ENCODE assay signal across 8 mouse cellular contexts in genomic region chr7:70368751-70369060, GRCm38 (mm10). TPM values are rescaled to one million over a fixed set of nuclear protein-coding genes. Genes with fewer than 3 reads are reported as not detected.
DNase-seq lines count a peak whose midpoint lies in the region; ATAC-seq and TF ChIP-seq lines count a peak whose summit lies in the region.
"Had no signal": no experiment of that assay in that cellular context is flagged by ENCODE, and none has a peak within 500 bp of the region (broad histone marks: within the 10 kb centered on the region; RNA-seq: fewer than 3 reads in every experiment).

No protein-coding gene starts in this region.

- H3K4me2 ChIP-seq in lung, postnatal 0 days (replicated peaks; ENCODE audit: low read depth, low read length), result peak overlapping the region; percentile 83
- H3K4me2 ChIP-seq in heart, postnatal 0 days (ENCODE audit: low read depth, low read length), result peak overlapping the region; percentile 62
- peak overlapping the region; percentile 72 for H3K4me2 ChIP-seq in limb, embryonic 15.5 days
- peak overlapping the region; percentile 86 for H3K4me2 ChIP-seq in stomach, embryonic 16.5 days (ENCODE audit: low read depth, low read length)

- peak overlapping the region; percentile 50; the same call in 1 of the 2 replicates for H3K9ac ChIP-seq in lung, postnatal 0 days (replicated peaks; ENCODE audit: low read depth)
- no peak overlapping the region for H3K9ac ChIP-seq in heart, postnatal 0 days (replicated peaks; ENCODE audit: low read depth, low read length)
- H3K9ac ChIP-seq in limb, embryonic 15.5 days, result no peak overlapping the region
- peak overlapping the region; percentile 81 for H3K9ac ChIP-seq in stomach, embryonic 16.5 days (ENCODE audit: low read length)

- no peak for TF ChIP-seq EP300 in lung, postnatal 0 days (IDR thresholded peaks at IDR 0.05)
- TF ChIP-seq EP300 in heart, postnatal 0 days (IDR thresholded peaks at IDR 0.05; ENCODE audit: low read depth), result no peak

- intact Hi-C loops in left cerebral cortex, adult 2 months (cut with DNase I), result loop anchor here (2.0 to 10.0 kb wide), 5 partner anchors 86 to 1776 kb away; no protein-coding TSS in a partner anchor

- no peaks in the 10 kb centered on the region for H3K36me3 ChIP-seq in lung, postnatal 0 days (ENCODE audit: insufficient read depth, low read length)
- no peaks in the 10 kb centered on the region for H3K36me3 ChIP-seq in heart, postnatal 0 days (replicated peaks; ENCODE audit: control insufficient read depth, insufficient read depth, low read length)
- H3K36me3 ChIP-seq in limb, embryonic 15.5 days, result no peaks in the 10 kb centered on the region
- H3K36me3 ChIP-seq in stomach, embryonic 16.5 days (ENCODE audit: control insufficient read depth, insufficient read depth, low read length), result no peaks in the 10 kb centered on the region

- no peaks in the 10 kb centered on the region for H3K9me3 ChIP-seq in lung, postnatal 0 days (ENCODE audit: low read length)
- no peaks in the 10 kb centered on the region for H3K9me3 ChIP-seq in heart, postnatal 0 days (replicated peaks; ENCODE audit: control insufficient read depth, low read length)
- H3K9me3 ChIP-seq in limb, embryonic 15.5 days, result no peaks in the 10 kb centered on the region
- no peaks in the 10 kb centered on the region for H3K9me3 ChIP-seq in stomach, embryonic 16.5 days (replicated peaks; ENCODE audit: control insufficient read depth, low read length)

- peaks cover 5% of the 10 kb centered on the region; the same call in 1 of the 2 replicates for H3K4me1 ChIP-seq in lung, postnatal 0 days (ENCODE audit: insufficient read depth, low read depth, low read length)
- H3K4me1 ChIP-seq in heart, postnatal 0 days (ENCODE audit: control insufficient read depth, insufficient read depth), result no peaks in the 10 kb centered on the region
- H3K4me1 ChIP-seq in limb, embryonic 15.5 days, result peaks cover 21% of the 10 kb centered on the region
- H3K4me1 ChIP-seq in stomach, embryonic 16.5 days (ENCODE audit: control insufficient read depth, insufficient read depth, low read length), result peaks cover 7% of the 10 kb centered on the region

- 64% methylated on average over 4 of the region's 4 CpGs for WGBS in lung, postnatal 0 days
- 48% methylated on average over 4 of the region's 4 CpGs for WGBS in heart, postnatal 0 days
- 41% methylated on average over 4 of the region's 4 CpGs for WGBS in limb, embryonic 15.5 days
- WGBS in stomach, embryonic 16.5 days, result 44% methylated on average over 4 of the region's 4 CpGs

- no peak for TF ChIP-seq CTCF in lung, postnatal 0 days (IDR thresholded peaks at IDR 0.05)
- TF ChIP-seq CTCF in heart, postnatal 0 days (IDR thresholded peaks at IDR 0.05; ENCODE audit: low read depth), result no peak
- no peak for TF ChIP-seq CTCF in left cerebral cortex, adult 2 months (IDR thresholded peaks at IDR 0.05)

- ATAC-seq in lung, postnatal 0 days, result no peak
- no peak for ATAC-seq in heart, postnatal 0 days (ENCODE audit: insufficient read depth, low read depth)
- ATAC-seq in limb, embryonic 15.5 days (ENCODE audit: insufficient number of reproducible peaks, low FRiP score, low TSS enrichment, low read depth), result 0 out of 2 replicates have a peak, but pooled peaks have one; percentile 41
- ATAC-seq in stomach, embryonic 16.5 days (ENCODE audit: insufficient read depth, low FRiP score), result no peak; the same call in 1 of the 2 replicates

- DNase-seq in lung, postnatal 0 days (ENCODE audit: low spot score), result peak; percentile 14
- DNase-seq in lung, postnatal 25 days (ENCODE audit: low spot score), result no peak
- no peak for DNase-seq in heart, postnatal 0 days (ENCODE audit: low spot score)
- DNase-seq in left cerebral cortex, adult 2 months (ENCODE audit: extremely low spot score in 1 of 2, low spot score in 2 of 2), result no peak
- DNase-seq in right cerebral cortex, postnatal 25 days, result no peak
- DNase-seq: cerebellum, postnatal 36 days had no signal

- H3K4me3 ChIP-seq in lung, postnatal 0 days (ENCODE audit: low read depth, low read length), result peak overlapping the region; percentile 45
- H3K4me3 ChIP-seq in heart, postnatal 0 days (ENCODE audit: low read depth, low read length), result peak overlapping the region; percentile 45; the same call in 1 of the 2 replicates
- peak overlapping the region; percentile 40 for H3K4me3 ChIP-seq in limb, embryonic 15.5 days
- H3K4me3 ChIP-seq in stomach, embryonic 16.5 days (replicated peaks; ENCODE audit: low read length), result peak overlapping the region; percentile 52
- H3K4me3 ChIP-seq in left cerebral cortex, adult 2 months, result no peak overlapping the region

- no peaks in the 10 kb centered on the region for H3K27me3 ChIP-seq in lung, postnatal 0 days (replicated peaks; ENCODE audit: insufficient read depth, low read length)
- peaks cover 84% of the 10 kb centered on the region for H3K27me3 ChIP-seq in heart, postnatal 0 days (ENCODE audit: control insufficient read depth, insufficient read depth, low read length)
- peaks cover 47% of the 10 kb centered on the region for H3K27me3 ChIP-seq in limb, embryonic 15.5 days
- no peaks in the 10 kb centered on the region for H3K27me3 ChIP-seq in stomach, embryonic 16.5 days (ENCODE audit: control insufficient read depth, insufficient read depth, low read length)

- peak overlapping the region; percentile 84 for H3K27ac ChIP-seq in lung, postnatal 0 days (ENCODE audit: low read length)
- H3K27ac ChIP-seq in heart, postnatal 0 days (ENCODE audit: low read depth), result no peak overlapping the region
- H3K27ac ChIP-seq in limb, embryonic 15.5 days, result no peak overlapping the region
- peak overlapping the region; percentile 75 for H3K27ac ChIP-seq in stomach, embryonic 16.5 days (ENCODE audit: low read length)
- H3K27ac ChIP-seq in left cerebral cortex, adult 2 months, result no peak overlapping the region

RNA-seq across cellular contexts. Expression of gene Nr2f2, which starts 2.2 kb away (rescaled TPM):
- 72.7 and 89.1 TPM in 2 replicates for polyA plus RNA-seq in lung, postnatal 0 days (2015; fragmentation: Nextera tagmentation; extraction: Ambion mirVana)
- total RNA-seq in heart, postnatal 0 days (2014; rRNA removed; ENCODE audit: low replicate concordance), result 7.5 and 8.3 TPM in 2 replicates
- 18.2 and 18.9 TPM in 2 replicates for polyA plus RNA-seq in heart, postnatal 0 days (2015; fragmentation: Nextera tagmentation; extraction: Ambion mirVana)
- polyA plus RNA-seq in limb, embryonic 15.5 days (2015; fragmentation: Nextera tagmentation; extraction: Ambion mirVana), result 28.0 and 34.7 TPM in 2 replicates
- polyA plus RNA-seq in stomach, embryonic 16.5 days (2015; fragmentation: Nextera tagmentation; extraction: Ambion mirVana), result 52.5 and 64.6 TPM in 2 replicates
- 10 to 100 TPM; 38.9 to 45.2 TPM for total RNA-seq in left cerebral cortex, adult 2 months (2021)

Comparison
In these comparisons a context has a peak if more than half of its experiments do, and no peak if none do; other contexts are left out.
1. H3K27ac ChIP-seq: peak in lung, postnatal 0 days (single experiment) and stomach, embryonic 16.5 days (single experiment); none in heart, postnatal 0 days (single experiment), limb, embryonic 15.5 days (single experiment) and left cerebral cortex, adult 2 months (single experiment).
2. H3K9ac ChIP-seq: peak in lung, postnatal 0 days (single experiment) and stomach, embryonic 16.5 days (single experiment); none in heart, postnatal 0 days (single experiment) and limb, embryonic 15.5 days (single experiment).
3. Peak in every context shown above with its lines, with median percentiles within 50 percentile points of each other: H3K4me2 ChIP-seq.